Mouse (Mus musculus) ovary, postnatal 14 days (tissue): Measurements from ENCODE around the gene Gpr61.

Experiments used
- DNase-seq: peaks from one replicate; pipeline ENCODE4 v3.0.0; 2022; ENCODE audit warnings: low spot score

Gene Gpr61

DNA sequence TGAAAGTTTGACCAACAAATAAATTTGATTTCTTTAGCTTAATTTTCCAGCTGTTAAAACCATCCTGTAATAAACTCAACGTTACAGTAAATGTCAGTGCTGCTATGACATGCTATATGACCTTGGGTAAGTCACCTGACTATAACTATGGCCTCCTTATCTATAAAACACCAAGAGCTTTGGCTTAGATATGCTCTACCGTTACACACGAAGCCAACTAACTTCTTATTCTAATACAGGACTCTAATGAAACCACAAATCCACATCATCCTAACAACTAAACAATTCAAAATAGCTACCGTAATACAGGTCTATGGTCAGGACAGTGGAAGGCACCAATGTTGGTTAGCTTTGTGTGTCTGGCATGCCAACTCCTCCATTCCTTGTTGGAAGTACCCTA, 24.9 kb downstream of the Gpr61 start:
- DNase-seq: no peak

GRCm38 (mm10) chr3:108129367-108129766, 25.3 kb downstream of the Gpr61 start:
- DNase-seq: no peak

- DNase-seq: no peak
These were observed 26.2 kb downstream of the Gpr61 start for GRCm38 (mm10) chr3:108128520-108128919.

GRCm38 (mm10) chr3:108126327-108126726, 28.4 kb downstream of the Gpr61 start:
- no peak for DNase-seq

DNA sequence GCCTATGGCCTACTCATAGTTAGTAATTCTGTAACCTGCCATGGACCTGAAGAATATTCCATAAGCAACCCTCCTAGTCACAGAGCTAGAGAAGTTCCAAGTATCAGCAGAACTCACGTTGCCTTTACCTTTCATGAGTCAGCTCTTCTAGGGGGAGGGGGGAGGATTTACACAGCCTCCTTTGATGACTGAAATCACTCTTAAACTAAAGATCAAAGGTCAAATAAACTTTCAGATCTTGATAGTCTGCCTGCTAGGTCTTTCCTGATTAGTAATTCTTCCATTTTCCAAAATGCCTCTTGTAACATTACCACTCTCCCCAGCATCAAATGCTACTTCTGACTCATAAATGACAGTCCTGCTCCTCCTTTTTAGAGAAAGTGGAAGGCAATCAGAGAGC, 30.6 kb downstream of the Gpr61 start:
- DNase-seq: no peak

GRCm38 (mm10) chr3:108123242-108123641, 31.4 kb downstream of the Gpr61 start:
- DNase-seq: no peak

- no peak for DNase-seq
These were observed 33.6 kb downstream of the Gpr61 start for GRCm38 (mm10) chr3:108121101-108121500.

- no peak for DNase-seq
These were observed 37.2 kb downstream of the Gpr61 start for GRCm38 (mm10) chr3:108117465-108117864.

DNA sequence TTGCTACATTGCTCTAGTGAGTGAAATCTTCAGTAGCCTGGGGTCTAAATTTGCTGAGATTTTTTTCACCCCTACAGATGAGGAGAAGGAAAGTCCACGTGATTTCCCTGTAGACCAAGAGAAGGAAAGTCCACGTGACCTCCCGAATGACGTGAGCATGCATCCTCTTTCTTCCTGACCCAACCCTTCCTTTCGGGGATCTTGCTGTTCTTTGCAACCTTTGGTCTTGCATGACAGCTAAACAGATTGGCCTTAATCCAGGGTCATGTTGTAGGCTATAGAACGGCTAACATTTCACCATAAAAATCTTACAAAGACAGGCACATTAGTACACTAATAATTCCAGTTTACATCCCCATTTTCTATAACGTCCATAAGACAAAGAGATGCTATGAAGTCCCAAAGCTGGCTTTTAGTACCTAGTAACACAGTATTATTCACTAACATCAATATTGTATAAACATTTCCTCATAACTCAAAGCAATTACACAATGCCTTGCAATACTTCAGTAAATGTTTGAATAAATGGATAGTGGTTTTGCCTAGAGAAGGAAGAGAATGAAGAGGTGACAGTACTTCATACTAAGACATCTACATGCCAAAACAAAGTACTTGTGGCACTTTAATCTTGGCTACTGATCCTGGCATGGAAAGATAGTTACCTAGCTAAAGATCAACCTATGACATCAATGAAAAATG, 40.9 kb downstream of the Gpr61 start:
- no peak for DNase-seq

- DNase-seq: no peak
These were observed 42.0 kb downstream of the Gpr61 start for GRCm38 (mm10) chr3:108112666-108113065.

DNA sequence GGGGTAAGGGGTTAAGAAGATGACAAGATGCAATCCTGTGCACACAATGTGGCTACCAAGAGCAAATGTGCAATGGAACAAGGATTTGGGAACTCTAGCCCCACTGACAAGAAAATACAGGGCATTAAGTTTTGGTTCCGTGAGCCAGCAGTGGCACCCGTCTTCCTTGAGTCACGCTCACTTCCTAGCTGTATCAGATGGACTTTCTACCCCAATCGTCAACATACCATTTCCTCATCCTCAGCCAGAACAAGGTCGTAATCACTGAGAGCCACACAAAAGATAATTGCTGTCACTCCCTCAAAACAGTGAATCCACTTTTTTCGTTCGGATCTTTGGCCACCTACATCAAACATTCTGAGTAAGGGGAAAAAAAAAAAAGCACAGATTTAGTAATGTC, 42.4 kb downstream of the Gpr61 start:
- DNase-seq: no peak

DNA sequence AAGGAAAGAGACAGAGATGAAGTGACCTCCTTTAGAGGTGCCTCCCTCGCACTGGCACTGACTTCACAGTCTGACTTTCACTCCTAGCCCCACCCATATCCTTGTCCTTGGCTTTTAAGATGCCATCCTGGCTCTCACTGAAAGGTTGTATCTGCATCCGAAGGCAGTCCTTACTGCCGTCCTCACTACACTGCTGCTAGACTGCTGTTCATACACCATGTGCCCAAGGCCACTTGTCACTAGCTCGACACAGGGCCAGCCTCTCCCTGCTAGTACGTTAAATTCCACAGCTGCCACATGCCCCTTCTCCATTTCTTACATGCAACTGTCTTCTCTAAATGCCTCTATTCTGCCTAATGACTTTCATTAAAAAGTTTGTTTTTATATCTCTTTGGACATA, 43.4 kb downstream of the Gpr61 start:
- DNase-seq: no peak

DNA sequence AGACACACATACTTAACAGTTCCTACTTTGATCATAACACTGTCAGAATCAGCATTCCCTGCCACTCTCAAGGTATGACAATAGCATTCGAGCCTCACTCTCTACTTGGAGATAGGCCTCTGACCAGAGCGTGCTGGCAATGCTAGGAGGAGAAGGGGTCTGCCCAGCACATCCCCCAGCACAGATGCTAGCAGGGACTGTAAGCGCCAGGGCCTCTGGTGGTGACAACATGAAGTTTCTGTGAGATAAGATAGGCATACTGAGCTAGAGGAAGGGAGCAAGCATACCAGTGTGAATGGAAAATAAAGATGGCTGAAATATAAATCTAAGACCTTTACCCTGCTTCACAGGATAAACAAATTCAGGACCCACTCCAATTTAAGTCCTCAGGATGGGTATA, 49.4 kb downstream of the Gpr61 start:
- no peak for DNase-seq

- no peak for DNase-seq
These were observed 52.6 kb downstream of the Gpr61 start for GRCm38 (mm10) chr3:108102075-108102474.

DNA sequence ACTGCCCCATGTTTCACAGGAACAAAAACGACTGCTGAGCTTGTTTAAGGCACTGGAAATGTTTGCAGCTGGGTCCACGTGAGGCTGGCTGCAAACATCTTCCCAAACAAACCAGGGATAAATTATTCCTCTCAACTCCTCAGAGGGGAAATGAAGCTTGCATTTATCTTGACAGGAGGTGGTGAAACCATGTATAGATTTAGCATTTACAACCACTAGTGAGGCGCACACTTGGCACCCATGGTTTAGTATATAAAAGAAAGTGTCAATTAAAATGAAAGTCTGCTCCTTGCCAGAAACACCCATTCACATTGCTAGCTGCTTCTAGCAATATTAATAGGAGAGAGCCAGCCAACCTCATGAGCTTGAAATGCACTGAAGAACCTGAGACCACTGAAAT, 53.1 kb downstream of the Gpr61 start:
- no peak for DNase-seq
